In genomic region chr11:54100692-54101591, GRCm38 (mm10) we compare ENCODE assay signal across 7 mouse cellular contexts. TPM values are rescaled to one million over a fixed set of nuclear protein-coding genes. Genes with fewer than 3 reads are reported as not detected.
DNase-seq lines count a peak whose midpoint lies in the region; ATAC-seq lines count a peak whose summit lies in the region.

No protein-coding gene starts in this region.

- H3K27me3 ChIP-seq in hindbrain, embryonic 12.5 days: peaks cover 24% of the 10 kb centered on the region

- H3K4me2 ChIP-seq in hindbrain, embryonic 12.5 days (replicated peaks): peak overlapping the region; percentile 97

- ATAC-seq in hindbrain, embryonic 12.5 days (ENCODE audit: low FRiP score): peak; percentile 87
- ATAC-seq in megakaryocyte, adult 5-6 weeks (ENCODE audit: poor library complexity, severe bottlenecking): peak; percentile 52; the same call in 1 of the 2 replicates

- DNase-seq in T-cell, adult 2 months (ENCODE audit: low spot score): peak; percentile 44
- peak; percentile 28 for DNase-seq in cerebellum, adult 11-12 months
- peak; percentile 67 for DNase-seq in forelimb bud, embryonic 11.5 days (ENCODE audit: low read depth, low spot score)
- DNase-seq in left cerebral cortex, postnatal 25 days (ENCODE audit: low spot score in 2 of 2): peak; percentile 49 to 60
- DNase-seq in right cerebral cortex, postnatal 25 days: peak; percentile 67

- no peaks in the 10 kb centered on the region for H3K36me3 ChIP-seq in hindbrain, embryonic 12.5 days

- peaks cover 10% of the 10 kb centered on the region for H3K4me1 ChIP-seq in hindbrain, embryonic 12.5 days

- H3K9me3 ChIP-seq in hindbrain, embryonic 12.5 days (replicated peaks): no peaks in the 10 kb centered on the region

- peak overlapping the region; percentile 55 for H3K4me3 ChIP-seq in hindbrain, embryonic 12.5 days

- intact Hi-C loops in left cerebral cortex, postnatal 25 days (cut with DNase I): no loop called here

- peak overlapping the region; percentile 69 for H3K9ac ChIP-seq in hindbrain, embryonic 12.5 days

- no peak overlapping the region for H3K27ac ChIP-seq in hindbrain, embryonic 12.5 days

- 1% methylated on average over 55 of the region's 83 CpGs for WGBS in hindbrain, embryonic 12.5 days

RNA-seq across cellular contexts. Expression of gene P4ha2, which starts 1.0 kb away (rescaled TPM):
- 27.0 and 29.3 TPM in 2 replicates for polyA plus RNA-seq in hindbrain, embryonic 12.5 days (2016; fragmentation: Nextera tagmentation; extraction: Ambion mirVana)
- 10 to 100 TPM; 17.5 to 22.2 TPM for total RNA-seq in left cerebral cortex, postnatal 25 days (2021)
- total RNA-seq in megakaryocyte, adult 5-6 weeks (2015): not detected in 2 replicates
- not detected in 2 replicates for total RNA-seq in megakaryocyte, adult 5-6 weeks (2017)

RNA-seq across cellular contexts. Expression of gene Pdlim4, which starts 32.1 kb away (rescaled TPM):
- polyA plus RNA-seq in hindbrain, embryonic 12.5 days (2016; fragmentation: Nextera tagmentation; extraction: Ambion mirVana): 48.6 and 53.6 TPM in 2 replicates
- total RNA-seq in left cerebral cortex, postnatal 25 days (2021): 10 to 100 TPM; 11.8 to 13.2 TPM
- total RNA-seq in megakaryocyte, adult 5-6 weeks (2015): 0.33 and 0.82 TPM in 2 replicates
- total RNA-seq in megakaryocyte, adult 5-6 weeks (2017): 0.77 and 3.9 TPM in 2 replicates

Comparison
In these comparisons a context has a peak if more than half of its experiments do, and no peak if none do; other contexts are left out.
1. RNA of gene P4ha2, which starts 1.0 kb away (total RNA-seq): 17.5 to 22.2 TPM in left cerebral cortex, postnatal 25 days; not detected in megakaryocyte, adult 5-6 weeks; every median in the first group is over 10 times any median in the second.
2. Peak in every context shown above with its lines, with median percentiles within 50 percentile points of each other: DNase-seq.